Mouse (Mus musculus) limb, embryonic 11.5 days (tissue): Measurements from ENCODE around the gene Polr2j. TPM values are rescaled to one million over a fixed set of nuclear protein-coding genes. Genes with fewer than 3 reads are reported as not detected.

Source experiments
- ATAC-seq: fragments of 200-750 bp; cut with Nextera tagmentation; 2 replicates; pipeline ENCODE4 v1.8.0; 2017; ENCODE audit warnings: low read depth; ENCODE audit not compliant: insufficient number of reproducible peaks, low FRiP score, low TSS enrichment
- DNase-seq: peaks from one replicate; pipeline ENCODE4 v3.0.0-alpha.2; 2015; ENCODE audit warnings: low spot score
- H3K27ac ChIP-seq: fragments of 300-500 bp; sonication (generic); replicated peaks from 2 replicates; pipeline ENCODE4 v1.5.1; 2014; ENCODE audit warnings: low read depth, mild to moderate bottlenecking, low read length
- H3K27me3 ChIP-seq: fragments of 300-500 bp; sonication (generic); 2 replicates; pipeline ENCODE4 v1.6.1; 2014; ENCODE audit warnings: mild to moderate bottlenecking, low read length, mixed read lengths; ENCODE audit not compliant: control insufficient read depth, insufficient read depth
- H3K36me3 ChIP-seq: fragments of 300-500 bp; sonication (generic); 2 replicates; pipeline ENCODE4 v1.6.1; 2014; ENCODE audit warnings: mild to moderate bottlenecking, low read length, moderate library complexity, mixed read lengths; ENCODE audit not compliant: control insufficient read depth, insufficient read depth
- H3K4me1 ChIP-seq: fragments of 300-500 bp; sonication (generic); 2 replicates; pipeline ENCODE4 v1.6.1; 2014; ENCODE audit warnings: low read length, mixed read lengths; ENCODE audit not compliant: control insufficient read depth, insufficient read depth
- H3K4me2 ChIP-seq: fragments of 300-500 bp; sonication (generic); 2 replicates; pipeline ENCODE4 v1.6.1; 2014; ENCODE audit warnings: low read depth, mild to moderate bottlenecking, moderate library complexity; ENCODE audit not compliant: severe bottlenecking
- H3K4me3 ChIP-seq: fragments of 300-500 bp; sonication (generic); 2 replicates; pipeline ENCODE4 v1.5.1; 2014; ENCODE audit warnings: low read depth, low read length
- H3K9ac ChIP-seq: fragments of 300-500 bp; sonication (generic); 2 replicates; pipeline ENCODE4 v1.6.1; 2014; ENCODE audit warnings: mild to moderate bottlenecking, low read length
- H3K9me3 ChIP-seq: fragments of 300-500 bp; sonication (generic); 2 replicates; pipeline ENCODE4 v1.6.1; 2016; ENCODE audit warnings: low read length; ENCODE audit not compliant: control insufficient read depth
- WGBS: fragments of 180-500 bp; shearing (Covaris S2); extraction: QIAGEN DNeasy Blood & Tissue Kit; methylation state at CpG from one replicate; pipeline ENCODE4 v1.1.7; 2014; 5-methylcytosine and 5-hydroxymethylcytosine counted together
- polyA plus RNA-seq: library from polyadenylated mRNA; unstranded; fragments of >200 nt; fragmentation: Nextera tagmentation; extraction: Ambion mirVana; gene quantifications from 2 replicates; pipeline ENCODE4 v1.2.1, GENCODE M21; 2014

Gene Polr2j
- polyA plus RNA-seq, 1 experiment from 2014 or later: 281 TPM

GRCm38 (mm10) chr5:136163807-136164474, 47.5 kb downstream of the Polr2j start:
- no peak for ATAC-seq
- no peak for DNase-seq
- WGBS: 85% methylated on average over 11 of the region's 11 CpGs
- Histone ChIP-seq H3K27me3 (no peaks in the 10 kb centered on the region), H3K4me1 (no peaks in the 10 kb centered on the region), H3K9me3 (0 out of 2 replicates have a peak, but pooled peaks cover 3% of the 10 kb centered on the region), H3K4me3 (no peak overlapping the region), H3K9ac (no peak overlapping the region), H3K4me2 (no peak overlapping the region), H3K27ac (no peak overlapping the region), H3K36me3 (no peaks in the 10 kb centered on the region)

DNA sequence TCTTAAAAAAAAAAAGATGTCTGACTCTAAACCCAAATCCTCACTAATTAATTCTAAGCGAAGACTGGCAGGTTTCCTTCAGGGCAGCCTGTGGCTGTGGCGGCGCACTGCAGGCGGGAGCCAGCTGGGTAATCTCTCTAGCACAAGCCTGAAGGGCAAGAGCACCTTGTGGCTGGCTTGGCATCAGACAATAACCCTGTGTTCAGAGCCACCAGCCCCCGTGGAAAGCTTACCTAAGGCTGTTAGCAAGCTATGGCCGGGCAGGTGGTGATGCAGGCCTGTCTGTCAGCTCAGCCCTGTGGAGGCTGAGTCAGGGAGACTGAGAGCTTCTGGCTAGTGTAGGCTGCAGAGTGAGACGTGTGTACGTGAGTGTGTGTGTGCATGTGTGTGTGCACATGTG, 48.8 kb downstream of the Polr2j start:
- Histone ChIP-seq H3K36me3 (no peaks in the 10 kb centered on the region), H3K27ac (no peak overlapping the region), H3K9me3 (0 out of 2 replicates have a peak, but pooled peaks cover 3% of the 10 kb centered on the region), H3K4me3 (no peak overlapping the region), H3K4me2 (no peak overlapping the region), H3K9ac (no peak overlapping the region), H3K27me3 (no peaks in the 10 kb centered on the region), H3K4me1 (no peaks in the 10 kb centered on the region)
- ATAC-seq: no peak
- no peak for DNase-seq
- WGBS: 80% methylated on average over 8 of the region's 8 CpGs

GRCm38 (mm10) chr5:136167296-136167695, 50.9 kb downstream of the Polr2j start:
- WGBS: 88% methylated on average over 4 of the region's 4 CpGs
- no peak for DNase-seq
- H3K27me3 ChIP-seq: no peaks in the 10 kb centered on the region
- H3K4me2 ChIP-seq: no peak overlapping the region
- no peak overlapping the region for H3K27ac ChIP-seq
- no peaks in the 10 kb centered on the region for H3K36me3 ChIP-seq
- H3K9ac ChIP-seq: no peak overlapping the region
- 0 out of 2 replicates have a peak, but pooled peaks cover 3% of the 10 kb centered on the region for H3K9me3 ChIP-seq
- H3K4me3 ChIP-seq: no peak overlapping the region
- ATAC-seq: no peak
- no peaks in the 10 kb centered on the region for H3K4me1 ChIP-seq

- H3K4me3 ChIP-seq: no peak overlapping the region
- H3K9me3 ChIP-seq: 0 out of 2 replicates have a peak, but pooled peaks cover 3% of the 10 kb centered on the region
- no peak overlapping the region for H3K4me2 ChIP-seq
- no peaks in the 10 kb centered on the region for H3K27me3 ChIP-seq
- 92% methylated on average over 3 of the region's 3 CpGs for WGBS
- no peak for DNase-seq
- H3K27ac ChIP-seq: no peak overlapping the region
- H3K9ac ChIP-seq: no peak overlapping the region
- H3K4me1 ChIP-seq: no peaks in the 10 kb centered on the region
- no peaks in the 10 kb centered on the region for H3K36me3 ChIP-seq
- ATAC-seq: no peak
Observed at GRCm38 (mm10) chr5:136168071-136168470, 51.6 kb downstream of the Polr2j start.

DNA sequence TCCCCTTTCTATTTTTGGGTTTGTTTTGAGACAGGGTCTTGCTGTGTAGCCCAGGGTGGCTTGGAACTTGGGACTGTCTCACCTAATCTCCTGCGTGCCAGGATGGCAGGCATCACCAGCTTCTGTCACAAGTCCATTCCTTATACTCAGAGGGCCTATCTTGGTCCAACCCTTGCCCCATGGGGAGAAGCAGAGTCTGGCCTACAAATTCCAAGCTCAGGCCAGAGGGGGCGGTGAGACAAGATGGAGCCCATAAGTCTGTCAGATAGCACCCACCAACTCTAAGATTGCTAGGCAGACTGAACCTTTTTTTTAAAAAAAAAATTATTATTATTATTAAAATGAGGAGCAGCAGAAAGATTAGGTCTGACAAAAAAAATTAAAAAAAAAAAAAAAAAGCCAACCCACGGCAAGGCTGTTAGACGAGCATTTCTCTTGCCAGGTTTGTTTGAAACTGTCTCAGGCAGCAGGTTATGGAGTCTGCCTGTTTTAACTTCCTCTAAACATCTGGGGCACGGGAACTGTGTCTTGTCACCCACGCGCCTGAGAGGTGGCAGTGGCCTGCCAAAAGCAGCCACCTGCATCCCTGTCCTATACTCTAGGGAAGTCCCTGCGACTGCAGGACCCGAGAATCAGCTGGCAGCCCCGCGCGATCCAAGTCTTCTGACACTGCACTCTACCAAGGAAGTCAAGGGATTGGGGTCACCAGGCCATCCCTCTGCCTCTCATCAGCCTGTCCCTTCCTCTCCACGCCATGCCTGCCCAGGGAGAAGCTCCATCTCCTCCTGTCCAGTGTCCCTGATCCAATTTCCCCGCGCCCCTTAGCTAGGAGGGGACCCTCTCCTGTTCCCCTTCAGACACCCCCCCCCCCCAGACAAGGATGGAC, 53.4 kb downstream of the Polr2j start:
- Histone ChIP-seq H3K4me1 (no peaks in the 10 kb centered on the region), H3K36me3 (no peaks in the 10 kb centered on the region), H3K4me2 (peak overlapping the region; percentile 98), H3K9ac (peak overlapping the region; percentile 69), H3K9me3 (0 out of 2 replicates have a peak, but pooled peaks cover 3% of the 10 kb centered on the region), H3K27ac (no peak overlapping the region), H3K4me3 (peak overlapping the region; percentile 51), H3K27me3 (no peaks in the 10 kb centered on the region)
- ATAC-seq: no peak; the same call in 1 of the 2 replicates
- peak; percentile 54 for DNase-seq
- WGBS: 15% methylated on average over 15 of the region's 15 CpGs

DNA sequence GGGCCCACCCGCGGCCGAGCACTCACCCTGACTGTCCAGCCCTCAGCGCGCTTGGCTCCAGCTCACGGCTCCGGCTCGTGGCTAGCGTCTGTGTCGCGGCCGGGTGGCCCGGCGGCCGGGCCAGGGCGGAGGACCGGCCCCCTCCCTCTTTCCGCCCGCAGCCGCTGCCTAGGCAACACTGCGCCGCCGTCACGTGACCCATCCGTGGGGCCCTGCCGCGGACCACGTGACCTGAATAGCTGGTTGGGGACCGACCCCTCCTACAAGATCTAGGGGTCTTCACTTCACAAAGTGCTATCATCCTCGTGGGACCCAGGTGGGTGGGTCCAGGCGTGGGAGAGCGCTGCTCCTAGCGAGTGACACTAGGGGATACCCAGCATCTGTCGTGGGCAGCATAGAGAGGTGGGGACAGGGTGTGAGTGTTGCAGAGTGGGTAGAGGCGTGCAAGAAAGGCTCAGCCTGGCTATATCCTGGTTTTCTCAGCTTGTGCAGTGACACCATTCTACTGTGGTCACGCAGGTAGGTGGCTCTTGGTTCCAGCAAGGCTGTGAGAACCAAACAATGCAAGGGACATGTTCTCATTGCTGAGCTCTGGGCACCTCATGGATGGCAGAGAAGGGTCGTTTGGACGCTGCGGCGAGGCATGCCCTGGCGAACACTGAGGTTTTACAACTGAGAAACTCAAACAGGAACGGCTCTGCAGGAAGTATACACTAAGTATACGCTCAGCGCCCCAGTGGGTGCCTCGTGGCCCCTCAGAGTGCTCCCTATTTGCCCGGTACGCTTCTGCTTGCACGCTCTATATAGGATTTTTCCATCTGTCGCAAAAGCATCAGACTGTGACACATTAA, 54.3 kb downstream of the Polr2j start, which contains the start of gene Orai2:
Gene Orai2, minus strand, starts transcription at position 202 of the 851 bp plus-strand sequence.
- 5% methylated on average over 45 of the region's 49 CpGs for WGBS
- Histone ChIP-seq H3K9me3 (0 out of 2 replicates have a peak, but pooled peaks cover 3% of the 10 kb centered on the region), H3K4me3 (peak within 1 kb of the TSS; percentile 51), H3K27me3 (no peaks in the 10 kb centered on the region), H3K27ac (no peak within 1 kb of the TSS), H3K4me1 (no peaks in the 10 kb centered on the region), H3K4me2 (peak within 1 kb of the TSS; percentile 98), H3K9ac (peak within 1 kb of the TSS; percentile 69), H3K36me3 (no peaks in the 10 kb centered on the region)
- ATAC-seq (peak; percentile 78), DNase-seq (peak; percentile 89)

GRCm38 (mm10) chr5:136171363-136172341, 55.2 kb downstream of the Polr2j start:
- 37% methylated on average over 17 of the region's 17 CpGs for WGBS
- Histone ChIP-seq H3K4me3 (peak overlapping the region; percentile 51; the same call in 1 of the 2 replicates), H3K27me3 (no peaks in the 10 kb centered on the region), H3K27ac (no peak overlapping the region), H3K9ac (no peak overlapping the region), H3K36me3 (no peaks in the 10 kb centered on the region), H3K9me3 (0 out of 2 replicates have a peak, but pooled peaks cover 3% of the 10 kb centered on the region), H3K4me2 (peak overlapping the region; percentile 98), H3K4me1 (no peaks in the 10 kb centered on the region)
- no peak for ATAC-seq
- peak; percentile 22 for DNase-seq
